Mouse (Mus musculus): ENCODE measurements around the gene Lgr6. TPM values are rescaled to one million over a fixed set of nuclear protein-coding genes. Genes with fewer than 3 reads are reported as not detected.

Lgr6 gene
- polyA plus RNA-seq (2017; shearing (Covaris generic)): 0.05 TPM

GRCm38 (mm10) chr1:135105124-135105523, at the start of gene Lgr6:
Gene Lgr6 (minus strand): TSS chr1:135105276.

GRCm38 (mm10) chr1:135146077-135146945, 41.2 kb upstream of the Lgr6 start, which contains the start of gene Arl8a:
Gene Arl8a (plus strand): TSS chr1:135146824.

GRCm38 (mm10) chr1:135132473-135132872, 27.4 kb upstream of the Lgr6 start, which contains the start of gene Ptpn7:
Gene Ptpn7 (plus strand): TSS chr1:135132700.

GRCm38 (mm10) chr1:134962053-134962803, 142.8 kb downstream of the Lgr6 start, which contains the start of gene Ube2t:
Gene Ube2t (plus strand): TSS chr1:134962565.

GRCm38 (mm10) chr1:134955637-134956176, 149.4 kb downstream of the Lgr6 start, which contains the start of gene Ppp1r12b:
Gene Ppp1r12b (minus strand): TSS chr1:134955942.

Other genes with a start within 250 kb of the Lgr6 start
- gene Ppp1r12b, start 149.3 kb downstream of the Lgr6 start, polyA plus RNA-seq (2017; shearing (Covaris generic)): 3.8 TPM
- 14.1 TPM for gene Ube2t, start 142.7 kb downstream of the Lgr6 start, polyA plus RNA-seq (2017; shearing (Covaris generic))
- 331 TPM for gene Ptpn7, start 27.4 kb upstream of the Lgr6 start, polyA plus RNA-seq (2017; shearing (Covaris generic))
- 8.7 TPM for gene Arl8a, start 41.5 kb upstream of the Lgr6 start, polyA plus RNA-seq (2017; shearing (Covaris generic))
- gene Gpr37l1, start 62.4 kb upstream of the Lgr6 start, polyA plus RNA-seq (2017; shearing (Covaris generic)): not detected
- gene Elf3, start 153.3 kb upstream of the Lgr6 start, polyA plus RNA-seq (2017; shearing (Covaris generic)): not detected
- 38.1 TPM for gene Rnpep, start 178.8 kb upstream of the Lgr6 start, polyA plus RNA-seq (2017; shearing (Covaris generic))
- gene Timm17a, start 208.5 kb upstream of the Lgr6 start, polyA plus RNA-seq (2017; shearing (Covaris generic)): 135 TPM
- gene Lmod1, start 219.5 kb upstream of the Lgr6 start, polyA plus RNA-seq (2017; shearing (Covaris generic)): not detected

Measured in activated CD4-positive, CD25-positive, alpha-beta regulatory T cell, adult 9 weeks (primary cell).